Mouse (Mus musculus) liver, adult 2 months (tissue): ENCODE results near the gene Fubp1. TPM values are rescaled to one million over a fixed set of nuclear protein-coding genes. Genes with fewer than 3 reads are reported as not detected.

Experiments
- DNase-seq: peaks from one replicate; pipeline ENCODE4 v3.0.0-alpha.2; 2011; ENCODE audit warnings: low read depth, low spot score; ENCODE audit errors: extremely low read depth
- H3K27ac ChIP-seq: fragments of 200-500 bp; replicated peaks from 2 replicates; pipeline ENCODE4 v1.5.1; 2012; ENCODE audit warnings: low read depth, mild to moderate bottlenecking, control low read depth, inconsistent platforms, low read length; ENCODE audit not compliant: insufficient read depth
- H3K27me3 ChIP-seq: fragments of 200-500 bp; 2 replicates; pipeline ENCODE4 v1.6.1; 2012; ENCODE audit warnings: mild to moderate bottlenecking, moderate library complexity, low read length, inconsistent platforms; ENCODE audit not compliant: control insufficient read depth, insufficient read depth
- H3K36me3 ChIP-seq: fragments of 200-500 bp; 2 replicates; pipeline ENCODE4 v1.6.1; 2012; ENCODE audit warnings: low read length, inconsistent platforms; ENCODE audit not compliant: control insufficient read depth, insufficient read depth
- H3K4me1 ChIP-seq: fragments of 200-500 bp; 2 replicates; pipeline ENCODE4 v1.6.1; 2011; ENCODE audit warnings: low read length; ENCODE audit not compliant: control insufficient read depth, insufficient read depth
- H3K4me3 ChIP-seq: fragments of 200-500 bp; 2 replicates; pipeline ENCODE4 v1.5.1; 2011; ENCODE audit warnings: low read depth, mild to moderate bottlenecking, control low read depth, low read length, moderate library complexity; ENCODE audit not compliant: insufficient read depth
- H3K79me2 ChIP-seq: fragments of 200-500 bp; 2 replicates; pipeline ENCODE4 v1.6.1; 2012; ENCODE audit warnings: inconsistent platforms, mild to moderate bottlenecking, low read length, moderate library complexity; ENCODE audit not compliant: control insufficient read depth, insufficient read depth
- H3K9ac ChIP-seq: fragments of 200-500 bp; 2 replicates; pipeline ENCODE4 v1.6.1; 2012; ENCODE audit warnings: low read depth, mild to moderate bottlenecking, control low read depth, inconsistent platforms, low read length
- CTCF ChIP-seq: fragments of 200-500 bp; IDR thresholded peaks from 2 replicates; pipeline ENCODE4 v1.5.1; 2011; ENCODE audit warnings: low read depth, low read length, control low read depth
- POLR2A ChIP-seq: fragments of 200-500 bp; IDR thresholded peaks from 2 replicates; pipeline ENCODE4 v1.6.1; 2011; ENCODE audit warnings: low read length, control low read depth; ENCODE audit not compliant: insufficient read depth; ENCODE audit errors: extremely low read depth
- WGBS: fragments of 180-500 bp; shearing (Covaris S2); methylation state at CpG from one replicate; pipeline ENCODE4 v1.1.7; 2018; 5-methylcytosine and 5-hydroxymethylcytosine counted together
- polyA plus RNA-seq: library from polyadenylated mRNA; depleted of rRNA; stranded (reverse); fragments of >200 nt; gene quantifications from 2 replicates; pipeline ENCODE4 v1.2.3, GENCODE M21; 2012; rRNA removed
- total RNA-seq: library from RNA; depleted of rRNA; stranded (reverse); fragments of >200 nt; gene quantifications from 2 replicates; pipeline ENCODE4 v1.2.3, GENCODE M21; 2014; rRNA removed

Gene Fubp1
- total and polyA plus RNA-seq, 2 experiments: 28.1 to 61.9 TPM

DNA sequence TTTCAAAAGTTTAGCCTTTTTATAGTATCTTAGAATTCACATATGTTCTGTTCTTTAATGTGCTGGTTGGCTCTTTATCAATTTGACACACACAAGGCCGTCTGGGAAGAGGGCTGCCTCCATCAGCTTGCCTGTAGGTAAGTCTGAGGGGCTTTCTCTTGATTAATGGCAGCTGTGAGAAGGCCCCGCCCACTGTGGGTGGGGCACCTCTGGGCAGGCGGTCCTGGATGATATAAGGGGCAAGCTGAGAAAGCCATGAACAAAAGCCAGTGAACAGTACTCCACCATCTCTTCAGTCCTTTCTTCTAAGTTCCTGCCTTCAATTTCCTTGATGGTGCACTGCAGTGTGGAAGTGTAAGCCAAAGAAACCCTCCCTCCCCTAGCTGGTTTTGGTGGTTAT is 71.9 kb downstream of the Fubp1 start:
- WGBS: 70% methylated on average over 3 of the region's 3 CpGs
- Histone ChIP-seq H3K9ac (no peak overlapping the region), H3K36me3 (no peaks in the 10 kb centered on the region), H3K27ac (no peak overlapping the region), H3K4me1 (no peaks in the 10 kb centered on the region), H3K27me3 (no peaks in the 10 kb centered on the region), H3K4me3 (no peak overlapping the region), H3K79me2 (no peaks in the 10 kb centered on the region)
- no peak for DNase-seq
- no peak for TF ChIP-seq CTCF
- no peak for TF ChIP-seq POLR2A

DNA sequence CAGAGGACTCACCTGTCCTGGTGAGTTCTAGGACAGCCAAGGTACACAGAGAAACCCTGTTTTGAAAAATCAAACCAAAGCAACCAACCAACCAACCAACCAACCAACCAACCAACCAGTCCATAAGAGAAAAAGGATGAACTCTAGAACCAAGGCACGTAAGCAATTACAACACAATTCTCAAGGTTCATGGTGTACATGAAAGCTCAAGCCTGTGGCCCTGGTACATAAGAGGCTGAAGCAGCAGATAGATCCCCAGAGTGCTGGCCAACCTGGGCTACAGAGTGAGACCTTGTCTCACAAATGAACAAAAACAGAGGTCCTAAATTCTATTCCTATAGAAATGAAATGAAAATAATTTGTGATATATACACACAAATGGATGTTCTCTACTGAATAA is 74.1 kb downstream of the Fubp1 start:
- Histone ChIP-seq H3K27me3 (no peaks in the 10 kb centered on the region), H3K4me1 (no peaks in the 10 kb centered on the region), H3K79me2 (no peaks in the 10 kb centered on the region), H3K4me3 (no peak overlapping the region), H3K27ac (no peak overlapping the region), H3K36me3 (no peaks in the 10 kb centered on the region), H3K9ac (no peak overlapping the region)
- no peak for DNase-seq
- TF ChIP-seq CTCF: no peak
- TF ChIP-seq POLR2A: no peak
- 97% methylated on average over 1 of the region's 1 CpGs for WGBS

DNA sequence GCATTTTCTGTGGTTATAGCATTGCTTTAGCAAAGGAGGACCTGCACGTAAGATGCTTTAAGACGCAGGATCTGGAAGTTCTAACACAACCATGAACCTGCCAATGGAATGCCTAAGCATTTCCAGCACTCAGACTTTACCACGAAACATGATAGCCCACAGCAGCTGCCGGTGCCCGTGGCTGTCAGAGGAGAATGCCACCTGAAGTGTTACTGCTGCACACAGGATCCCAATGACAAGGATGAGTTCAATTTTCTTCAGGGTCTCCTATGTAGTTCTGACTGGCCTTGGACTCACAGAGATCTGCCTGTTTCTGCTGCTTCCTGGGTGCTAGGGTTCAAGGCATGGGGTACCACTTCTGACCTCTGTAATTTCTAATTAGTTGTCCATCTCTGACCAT is 74.5 kb downstream of the Fubp1 start:
- no peaks in the 10 kb centered on the region for H3K79me2 ChIP-seq
- TF ChIP-seq CTCF: no peak
- TF ChIP-seq POLR2A: no peak
- H3K27me3 ChIP-seq: no peaks in the 10 kb centered on the region
- H3K9ac ChIP-seq: no peak overlapping the region
- no peak overlapping the region for H3K4me3 ChIP-seq
- H3K36me3 ChIP-seq: no peaks in the 10 kb centered on the region
- H3K27ac ChIP-seq: no peak overlapping the region
- 95% methylated on average over 5 of the region's 5 CpGs for WGBS
- DNase-seq: no peak
- no peaks in the 10 kb centered on the region for H3K4me1 ChIP-seq

Other genes with a start within 250 kb of the Fubp1 start
- 0.34 and 0.46 TPM in 2 replicates for gene Gipc2, start 44.2 kb upstream of the Fubp1 start, total RNA-seq
- 0.05 and 0.22 TPM in 2 replicates for gene Gipc2, start 44.2 kb upstream of the Fubp1 start, polyA plus RNA-seq
- 22.4 and 23.0 TPM in 2 replicates for gene Dnajb4, start 120 bp upstream of the Fubp1 start, total RNA-seq
- gene Dnajb4, start 120 bp upstream of the Fubp1 start, polyA plus RNA-seq: 5.3 and 6.3 TPM in 2 replicates
- 0.20 and 0.28 TPM in 2 replicates for gene Nexn, start 55.9 kb downstream of the Fubp1 start, total RNA-seq
- gene Nexn, start 55.9 kb downstream of the Fubp1 start, polyA plus RNA-seq: not detected in 2 replicates
- gene Miga1, start 130.0 kb downstream of the Fubp1 start, total RNA-seq: 2.2 and 2.6 TPM in 2 replicates
- 0.39 and 0.94 TPM in 2 replicates for gene Miga1, start 130.0 kb downstream of the Fubp1 start, polyA plus RNA-seq
- 41.5 and 46.9 TPM in 2 replicates for gene Usp33, start 136.1 kb downstream of the Fubp1 start, total RNA-seq
- 9.5 and 9.9 TPM in 2 replicates for gene Usp33, start 136.1 kb downstream of the Fubp1 start, polyA plus RNA-seq
- 17.6 and 21.1 TPM in 2 replicates for gene Zzz3, start 185.1 kb downstream of the Fubp1 start, total RNA-seq
- 5.7 and 10.2 TPM in 2 replicates for gene Zzz3, start 185.1 kb downstream of the Fubp1 start, polyA plus RNA-seq